Mouse (Mus musculus) C2C12 (cell line): ENCODE results near the gene Dlx1.

Source experiments
- CEBPB ChIP-seq: IDR thresholded peaks from one replicate; pipeline ENCODE4 v1.6.1; 2011; ENCODE audit warnings: low read depth, mild to moderate bottlenecking, control low read depth, moderate library complexity
- CTCF ChIP-seq: IDR thresholded peaks from one replicate; pipeline ENCODE4 v1.5.1; 2011; ENCODE audit not compliant: control insufficient read depth, insufficient read depth, insufficient read length
- MAX ChIP-seq: IDR thresholded peaks from one replicate; pipeline ENCODE4 v1.6.1; 2011; ENCODE audit warnings: mild to moderate bottlenecking, control low read depth
- MYOD1 ChIP-seq: IDR thresholded peaks from one replicate; pipeline ENCODE4 v1.6.1; 2011; ENCODE audit warnings: low read depth; ENCODE audit not compliant: control insufficient read depth, insufficient read length
- USF1 ChIP-seq: IDR thresholded peaks from one replicate; pipeline ENCODE4 v1.6.1; 2011; ENCODE audit warnings: low read depth, mild to moderate bottlenecking, control low read depth, moderate library complexity

- TF ChIP-seq MAX: no peak
- no peak for TF ChIP-seq CTCF
- no peak for TF ChIP-seq USF1
- no peak for TF ChIP-seq MYOD1
- TF ChIP-seq CEBPB: no peak
Measured at GRCm38 (mm10) chr2:71528014-71528713, at the start of gene Dlx1.
